Mouse (Mus musculus) E14TG2a.4 (cell line): ENCODE measurements at regions not wholly inside any gene's neighbourhood (a gene's known extent, or its start where the extent isn't known, plus 50 kb on each side); places are given as distances from the start of the nearest gene placed in this dataset.

Experiments
- H3K27me3 ChIP-seq: 2 replicates; pipeline ENCODE4 v1.6.1; 2014; ENCODE audit warnings: low read length, control low read depth; ENCODE audit not compliant: insufficient read depth
- H3K36me3 ChIP-seq: 2 replicates; pipeline ENCODE4 v1.6.1; 2014; ENCODE audit warnings: low read length, control low read depth; ENCODE audit not compliant: insufficient read depth
- H3K4me1 ChIP-seq: replicated peaks from 2 replicates; pipeline ENCODE4 v1.6.1; 2014; ENCODE audit warnings: low read depth, low read length, control low read depth
- H3K4me3 ChIP-seq: replicated peaks from 2 replicates; pipeline ENCODE4 v1.5.1; 2014; ENCODE audit warnings: mild to moderate bottlenecking, low read length
- H3K9me3 ChIP-seq: 2 replicates; pipeline ENCODE4 v1.6.1; 2014; ENCODE audit warnings: low read length, control low read depth
- CTCF ChIP-seq: conservative IDR thresholded peaks from 2 replicates; pipeline ENCODE4 v1.5.1; 2014; ENCODE audit warnings: low read length
- NANOG ChIP-seq: IDR thresholded peaks from 2 replicates; pipeline ENCODE4 v1.6.1; 2014; ENCODE audit warnings: borderline replicate concordance, low read length, mixed read lengths
- POU5F1 ChIP-seq: IDR thresholded peaks from 2 replicates; pipeline ENCODE4 v1.6.1; 2014; ENCODE audit warnings: low read length, borderline replicate concordance

- Histone ChIP-seq H3K4me3 (no peak overlapping the region), H3K9me3 (no peaks in the 10 kb centered on the region), H3K36me3 (no peaks in the 10 kb centered on the region), H3K4me1 (no peaks in the 10 kb centered on the region), H3K27me3 (no peaks in the 10 kb centered on the region)
- TF ChIP-seq CTCF (no peak), POU5F1 (no peak), NANOG (no peak)
Measured at GRCm38 (mm10) chr5:39870835-39871722, 115.8 kb upstream of the Hs3st1 start.

GRCm38 (mm10) chr5:39857192-39857591 lies 101.9 kb upstream of the Hs3st1 start:
- TF ChIP-seq NANOG (no peak), POU5F1 (no peak), CTCF (no peak)
- no peaks in the 10 kb centered on the region for H3K9me3 ChIP-seq
- no peaks in the 10 kb centered on the region for H3K27me3 ChIP-seq
- H3K4me3 ChIP-seq = no peak overlapping the region
- H3K36me3 ChIP-seq = no peaks in the 10 kb centered on the region
- H3K4me1 ChIP-seq = no peaks in the 10 kb centered on the region

GRCm38 (mm10) chr5:39856616-39857156 lies 101.4 kb upstream of the Hs3st1 start:
- no peaks in the 10 kb centered on the region for H3K36me3 ChIP-seq
- no peaks in the 10 kb centered on the region for H3K9me3 ChIP-seq
- H3K4me1 ChIP-seq = no peaks in the 10 kb centered on the region
- no peak for TF ChIP-seq CTCF
- H3K4me3 ChIP-seq = no peak overlapping the region
- no peaks in the 10 kb centered on the region for H3K27me3 ChIP-seq

GRCm38 (mm10) chr5:39855685-39856615 lies 100.7 kb upstream of the Hs3st1 start:
- Histone ChIP-seq H3K9me3 (no peaks in the 10 kb centered on the region), H3K4me1 (no peaks in the 10 kb centered on the region), H3K4me3 (no peak overlapping the region), H3K36me3 (no peaks in the 10 kb centered on the region), H3K27me3 (no peaks in the 10 kb centered on the region)
- no peak for TF ChIP-seq CTCF
- TF ChIP-seq NANOG = no peak
- no peak for TF ChIP-seq POU5F1

- no peaks in the 10 kb centered on the region for H3K36me3 ChIP-seq
- TF ChIP-seq POU5F1 = no peak
- TF ChIP-seq CTCF = no peak
- no peak for TF ChIP-seq NANOG
- H3K9me3 ChIP-seq = no peaks in the 10 kb centered on the region
- no peaks in the 10 kb centered on the region for H3K4me1 ChIP-seq
- no peak overlapping the region for H3K4me3 ChIP-seq
- no peaks in the 10 kb centered on the region for H3K27me3 ChIP-seq
Measured at GRCm38 (mm10) chr5:39847187-39847586, 91.9 kb upstream of the Hs3st1 start.

- no peaks in the 10 kb centered on the region for H3K27me3 ChIP-seq
- no peaks in the 10 kb centered on the region for H3K36me3 ChIP-seq
- H3K4me1 ChIP-seq = no peaks in the 10 kb centered on the region
- no peak overlapping the region for H3K4me3 ChIP-seq
- TF ChIP-seq CTCF (no peak), NANOG (no peak), POU5F1 (no peak)
- H3K9me3 ChIP-seq = no peaks in the 10 kb centered on the region
Measured at GRCm38 (mm10) chr5:39841186-39841585, 85.9 kb upstream of the Hs3st1 start.

GRCm38 (mm10) chr5:39840576-39840975 lies 85.3 kb upstream of the Hs3st1 start:
- no peak overlapping the region for H3K4me3 ChIP-seq
- no peaks in the 10 kb centered on the region for H3K9me3 ChIP-seq
- no peaks in the 10 kb centered on the region for H3K4me1 ChIP-seq
- TF ChIP-seq POU5F1 (no peak), CTCF (no peak), NANOG (no peak)
- H3K27me3 ChIP-seq = no peaks in the 10 kb centered on the region
- H3K36me3 ChIP-seq = no peaks in the 10 kb centered on the region

- H3K27me3 ChIP-seq = no peaks in the 10 kb centered on the region
- TF ChIP-seq CTCF = no peak
- no peaks in the 10 kb centered on the region for H3K4me1 ChIP-seq
- no peaks in the 10 kb centered on the region for H3K36me3 ChIP-seq
- no peak overlapping the region for H3K4me3 ChIP-seq
- no peaks in the 10 kb centered on the region for H3K9me3 ChIP-seq
Measured at GRCm38 (mm10) chr5:39832565-39832964, 77.3 kb upstream of the Hs3st1 start.
